Mouse (Mus musculus) neural tube, embryonic 14.5 days (tissue): ENCODE data around the gene Prom2. TPM values are rescaled to one million over a fixed set of nuclear protein-coding genes. Genes with fewer than 3 reads are reported as not detected.

Experiments
- ATAC-seq: fragments of 200-750 bp; cut with Nextera tagmentation; 2 replicates; pipeline ENCODE4 v1.8.0; 2017; ENCODE audit warnings: low read depth, mild to moderate bottlenecking, moderate TSS enrichment, moderate library complexity
- H3K27ac ChIP-seq: fragments of 300-500 bp; sonication (generic); 2 replicates; pipeline ENCODE4 v1.5.1; 2014; ENCODE audit warnings: low read depth, mild to moderate bottlenecking, control low read depth, low read length, moderate library complexity, mixed read lengths
- H3K27me3 ChIP-seq: fragments of 300-500 bp; sonication (generic); 2 replicates; pipeline ENCODE4 v1.6.1; 2014; ENCODE audit warnings: low read length; ENCODE audit not compliant: control insufficient read depth, insufficient read depth
- H3K36me3 ChIP-seq: fragments of 300-500 bp; sonication (generic); 2 replicates; pipeline ENCODE4 v1.6.1; 2014; ENCODE audit warnings: low read length, mixed read lengths; ENCODE audit not compliant: control insufficient read depth, insufficient read depth
- H3K4me1 ChIP-seq: fragments of 300-500 bp; sonication (generic); 2 replicates; pipeline ENCODE4 v1.6.1; 2014; ENCODE audit warnings: low read length; ENCODE audit not compliant: control insufficient read depth, insufficient read depth
- H3K4me2 ChIP-seq: fragments of 300-500 bp; sonication (generic); 2 replicates; pipeline ENCODE4 v1.6.1; 2014; ENCODE audit warnings: mild to moderate bottlenecking, low read depth, low read length, control low read depth
- H3K4me3 ChIP-seq: fragments of 300-500 bp; sonication (generic); 2 replicates; pipeline ENCODE4 v1.5.1; 2014; ENCODE audit warnings: low read depth, low read length, control low read depth, mixed read lengths
- H3K9ac ChIP-seq: fragments of 300-500 bp; sonication (generic); replicated peaks from 2 replicates; pipeline ENCODE4 v1.6.1; 2014; ENCODE audit warnings: low read depth, mild to moderate bottlenecking, control low read depth, low read length, mixed read lengths
- H3K9me3 ChIP-seq: fragments of 300-500 bp; sonication (generic); 2 replicates; pipeline ENCODE4 v1.6.1; 2016; ENCODE audit warnings: low read length; ENCODE audit not compliant: control insufficient read depth
- WGBS: fragments of 180-500 bp; shearing (Covaris S2); extraction: QIAGEN DNeasy Blood & Tissue Kit; methylation state at CpG from one replicate; pipeline ENCODE4 v1.1.7; 2014; 5-methylcytosine and 5-hydroxymethylcytosine counted together
- polyA plus RNA-seq: library from polyadenylated mRNA; unstranded; fragments of >200 nt; fragmentation: Nextera tagmentation; extraction: Ambion mirVana; gene quantifications from 2 replicates; pipeline ENCODE4 v1.2.1, GENCODE M21; 2014

Prom2 gene
- polyA plus RNA-seq, result not detected in 2 replicates

GRCm38 (mm10) chr2:127541185-127541584 is at the start of gene Prom2:
Gene Prom2 (minus strand): TSS chr2:127541467.
- Histone ChIP-seq H3K4me3 (no peak within 1 kb of the TSS), H3K4me1 (no peaks in the 10 kb centered on the region), H3K27ac (no peak within 1 kb of the TSS), H3K27me3 (peaks cover 38% of the 10 kb centered on the region), H3K9ac (no peak within 1 kb of the TSS), H3K4me2 (peak within 1 kb of the TSS; percentile 20; the same call in 1 of the 2 replicates), H3K36me3 (no peaks in the 10 kb centered on the region), H3K9me3 (no peaks in the 10 kb centered on the region)
- ATAC-seq, result no peak
- WGBS, result 3% methylated on average over 29 of the region's 29 CpGs

GRCm38 (mm10) chr2:127590840-127591239 is 49.6 kb upstream of the Prom2 start:
- no peaks in the 10 kb centered on the region for H3K9me3 ChIP-seq
- H3K4me2 ChIP-seq, result no peak overlapping the region
- peaks cover 14% of the 10 kb centered on the region for H3K36me3 ChIP-seq
- 81% methylated on average over 4 of the region's 4 CpGs for WGBS
- H3K4me3 ChIP-seq, result no peak overlapping the region
- H3K27ac ChIP-seq, result no peak overlapping the region
- H3K27me3 ChIP-seq, result no peaks in the 10 kb centered on the region
- H3K9ac ChIP-seq, result no peak overlapping the region
- no peak for ATAC-seq
- H3K4me1 ChIP-seq, result peaks cover 15% of the 10 kb centered on the region

- Histone ChIP-seq H3K4me3 (no peak overlapping the region), H3K36me3 (peaks cover 11% of the 10 kb centered on the region), H3K4me2 (no peak overlapping the region), H3K9ac (no peak overlapping the region), H3K9me3 (no peaks in the 10 kb centered on the region), H3K4me1 (peaks cover 15% of the 10 kb centered on the region), H3K27ac (no peak overlapping the region), H3K27me3 (no peaks in the 10 kb centered on the region)
- 85% methylated on average over 15 of the region's 15 CpGs for WGBS
- no peak for ATAC-seq
Observed at GRCm38 (mm10) chr2:127590204-127590603, 48.9 kb upstream of the Prom2 start.

- WGBS, result 93% methylated on average over 9 of the region's 9 CpGs
- H3K9ac ChIP-seq, result no peak overlapping the region
Observed at GRCm38 (mm10) chr2:127588897-127589296, 47.6 kb upstream of the Prom2 start.

GRCm38 (mm10) chr2:127587514-127587844 is 46.2 kb upstream of the Prom2 start:
- H3K9ac ChIP-seq, result peak overlapping the region; percentile 88
- H3K4me3 ChIP-seq, result peak overlapping the region; percentile 80
- no peaks in the 10 kb centered on the region for H3K36me3 ChIP-seq
- H3K27ac ChIP-seq, result peak overlapping the region; percentile 94
- H3K4me1 ChIP-seq, result peaks cover 20% of the 10 kb centered on the region
- no peaks in the 10 kb centered on the region for H3K27me3 ChIP-seq
- under 1% methylated on average over 22 of the region's 22 CpGs for whole genome bisulfite sequencing
- ATAC-seq, result peak; percentile 28
- peak overlapping the region; percentile 73 for H3K4me2 ChIP-seq
- H3K9me3 ChIP-seq, result no peaks in the 10 kb centered on the region

More at GRCm38 (mm10) chr2:127588897-127589296, 47.6 kb upstream of the Prom2 start:
- H3K36me3 ChIP-seq, result 0 out of 2 replicates have a peak, but pooled peaks cover 3% of the 10 kb centered on the region
- no peak overlapping the region for H3K4me2 ChIP-seq
- no peak overlapping the region for H3K27ac ChIP-seq
- no peaks in the 10 kb centered on the region for H3K27me3 ChIP-seq
- no peak overlapping the region for H3K4me3 ChIP-seq
- no peak for ATAC-seq
- no peaks in the 10 kb centered on the region for H3K9me3 ChIP-seq
- H3K4me1 ChIP-seq, result peaks cover 17% of the 10 kb centered on the region

GRCm38 (mm10) chr2:127586694-127587513 is 45.6 kb upstream of the Prom2 start, which contains the start of the genes Zfp661 and Mrps5:
Gene Zfp661 (minus strand): TSS chr2:127587094.
Gene Mrps5 (plus strand): TSS chr2:127587222.
- Histone ChIP-seq H3K9me3 (no peaks in the 10 kb centered on the region), H3K27ac (peak within 1 kb of the TSS; percentile 94), H3K9ac (peak within 1 kb of the TSS; percentile 88), H3K4me3 (peak within 1 kb of the TSS; percentile 80), H3K4me2 (peak within 1 kb of the TSS; percentile 73), H3K4me1 (peaks cover 20% of the 10 kb centered on the region), H3K36me3 (no peaks in the 10 kb centered on the region), H3K27me3 (no peaks in the 10 kb centered on the region)
- peak; percentile 87 for ATAC-seq
- WGBS, result 5% methylated on average over 39 of the region's 39 CpGs

- H3K27me3 ChIP-seq, result no peaks in the 10 kb centered on the region
- H3K36me3 ChIP-seq, result no peaks in the 10 kb centered on the region
- ATAC-seq, result peak; percentile 91
- H3K27ac ChIP-seq, result no peak overlapping the region; the same call in 1 of the 2 replicates
- WGBS, result under 1% methylated on average over 24 of the region's 24 CpGs
- H3K4me1 ChIP-seq, result peaks cover 20% of the 10 kb centered on the region
- peak overlapping the region; percentile 59 for H3K4me3 ChIP-seq
- H3K9me3 ChIP-seq, result no peaks in the 10 kb centered on the region
- H3K4me2 ChIP-seq, result peak overlapping the region; percentile 72
- H3K9ac ChIP-seq, result peak overlapping the region; percentile 69
Observed at GRCm38 (mm10) chr2:127584436-127584858, 43.2 kb upstream of the Prom2 start.

- ATAC-seq, result no peak
- Histone ChIP-seq H3K4me3 (no peak overlapping the region), H3K4me1 (no peaks in the 10 kb centered on the region), H3K4me2 (no peak overlapping the region), H3K27me3 (no peaks in the 10 kb centered on the region), H3K9ac (no peak overlapping the region), H3K36me3 (peaks cover 11% of the 10 kb centered on the region; the same call in 1 of the 2 replicates), H3K9me3 (no peaks in the 10 kb centered on the region), H3K27ac (no peak overlapping the region)
- WGBS, result 83% methylated on average over 1 of the region's 1 CpGs
Observed at GRCm38 (mm10) chr2:127573322-127573721, 32.1 kb upstream of the Prom2 start.
